Mouse (Mus musculus) testis, adult 2 months (tissue): Measurements from ENCODE around the gene Chmp2a. TPM values are rescaled to one million over a fixed set of nuclear protein-coding genes. Genes with fewer than 3 reads are reported as not detected.

ENCODE experiments used
- H3K27ac ChIP-seq: fragments of 200-500 bp; 2 replicates; pipeline ENCODE4 v1.5.1; 2012; ENCODE audit warnings: low read depth, low read length; ENCODE audit not compliant: control insufficient read depth, insufficient read depth
- H3K27me3 ChIP-seq: fragments of 200-500 bp; 2 replicates; pipeline ENCODE4 v1.6.1; 2012; ENCODE audit warnings: mild to moderate bottlenecking, low read length, moderate library complexity; ENCODE audit not compliant: control insufficient read depth, insufficient read depth
- H3K36me3 ChIP-seq: fragments of 200-500 bp; 2 replicates; pipeline ENCODE4 v1.6.1; 2012; ENCODE audit warnings: mild to moderate bottlenecking, low read length; ENCODE audit not compliant: control insufficient read depth, insufficient read depth
- H3K4me1 ChIP-seq: fragments of 200-500 bp; 2 replicates; pipeline ENCODE4 v1.6.1; 2012; ENCODE audit warnings: low read length; ENCODE audit not compliant: control insufficient read depth, insufficient read depth
- H3K4me3 ChIP-seq: fragments of 200-500 bp; 2 replicates; pipeline ENCODE4 v1.5.1; 2012; ENCODE audit warnings: low read depth, mild to moderate bottlenecking, low read length, moderate library complexity, mixed read lengths; ENCODE audit not compliant: control insufficient read depth
- CTCF ChIP-seq: fragments of 200-500 bp; IDR thresholded peaks from 2 replicates; pipeline ENCODE4 v1.5.1; 2012; ENCODE audit warnings: low read depth, mild to moderate bottlenecking, inconsistent platforms, low read length, moderate library complexity; ENCODE audit not compliant: control insufficient read depth, insufficient read depth, insufficient replicate concordance
- POLR2A ChIP-seq: fragments of 200-500 bp; IDR thresholded peaks from 2 replicates; pipeline ENCODE4 v1.6.1; 2012; ENCODE audit warnings: low read depth, mild to moderate bottlenecking, inconsistent platforms, low read length, moderate library complexity; ENCODE audit not compliant: control insufficient read depth
- polyA plus RNA-seq: library from polyadenylated mRNA; depleted of rRNA; stranded (reverse); fragments of >200 nt; gene quantifications from 2 replicates; pipeline ENCODE4 v1.2.3, GENCODE M21; 2012

The Chmp2a gene
- polyA plus RNA-seq, 1 experiment: 107 TPM

DNA sequence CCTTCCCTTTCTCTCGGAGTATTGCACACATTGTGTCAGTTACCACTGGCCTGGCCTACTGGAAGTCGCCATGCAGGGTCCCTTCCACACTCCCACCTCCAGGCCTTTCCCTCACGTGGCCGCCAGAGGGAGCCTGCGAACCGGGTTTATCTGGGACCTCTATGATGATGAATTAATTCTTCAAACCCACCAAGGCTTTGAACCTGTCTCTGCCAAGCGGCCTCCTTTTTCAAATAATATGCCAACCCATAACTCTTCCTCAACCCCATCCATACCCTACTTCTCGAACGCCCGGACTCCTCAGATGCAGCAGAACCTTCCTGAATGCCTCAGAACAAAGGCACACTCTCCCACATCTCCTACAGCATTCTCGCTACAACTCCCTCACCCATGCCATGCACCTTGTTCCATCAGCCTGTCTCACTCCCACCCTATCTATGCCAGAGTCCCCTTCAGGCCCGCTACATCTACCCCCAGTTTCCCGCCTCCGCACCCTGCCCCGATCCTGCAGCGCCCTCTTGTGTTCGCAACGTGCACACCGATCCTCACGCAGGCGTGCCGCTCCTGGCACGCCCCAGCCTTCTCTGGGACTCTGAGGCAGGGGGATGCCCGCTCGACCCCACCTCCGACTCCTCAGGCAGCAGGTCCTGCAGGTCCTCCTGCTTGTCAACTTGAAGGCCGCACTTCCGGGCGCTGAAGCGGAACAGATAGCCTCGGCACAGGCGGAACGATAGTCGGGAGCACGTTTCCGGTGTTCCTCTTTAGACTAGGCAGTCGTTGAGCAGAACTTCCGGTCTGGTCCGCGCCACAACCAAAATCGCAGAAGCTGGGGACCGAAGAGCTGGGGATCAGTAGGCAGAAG lies 25.2 kb downstream of the Chmp2a start:
- Histone ChIP-seq H3K4me3 (peak overlapping the region; percentile 93), H3K4me1 (peaks cover 11% of the 10 kb centered on the region), H3K27ac (peak overlapping the region; percentile 76), H3K27me3 (no peaks in the 10 kb centered on the region), H3K36me3 (no peaks in the 10 kb centered on the region)
- TF ChIP-seq POLR2A (no peak), CTCF (peak; percentile 83)

DNA sequence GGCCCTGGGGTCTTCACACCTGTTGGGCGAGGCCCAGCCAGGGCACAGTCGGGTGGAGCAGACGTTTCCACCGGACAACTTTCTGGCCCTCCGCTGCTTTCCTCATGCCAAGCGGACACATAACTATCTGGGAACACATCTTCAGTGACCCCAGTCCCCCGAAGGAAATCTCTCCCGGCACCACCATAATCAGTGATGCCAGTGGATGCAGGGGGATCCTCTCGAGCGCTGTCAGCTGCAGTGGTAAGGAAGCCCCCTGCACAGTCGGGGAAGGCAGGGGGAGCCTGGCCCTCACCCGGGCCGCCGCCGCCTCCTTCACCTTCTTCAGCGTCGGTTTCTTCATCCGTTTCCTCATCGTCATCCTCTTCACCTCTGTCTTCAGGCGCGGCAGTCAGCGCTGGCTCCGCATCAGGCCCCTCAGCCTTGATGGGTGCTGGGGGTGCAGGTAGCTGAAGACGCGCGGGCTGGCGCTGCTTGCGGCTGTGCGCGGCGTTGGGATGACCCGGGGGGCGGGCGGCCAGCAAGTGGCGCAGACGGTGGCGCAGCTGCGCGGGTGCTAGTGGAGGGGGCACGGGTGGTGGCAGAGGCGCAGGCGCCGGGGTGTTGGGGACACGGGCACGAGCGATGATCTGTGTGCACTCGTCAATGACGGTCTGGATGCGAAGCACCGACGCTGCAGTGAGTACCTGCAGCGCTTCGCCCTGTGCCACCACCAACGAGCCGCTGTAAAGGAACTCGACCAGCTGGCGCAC lies 27.1 kb downstream of the Chmp2a start:
- no peak for TF ChIP-seq CTCF
- TF ChIP-seq POLR2A: no peak
- Histone ChIP-seq H3K36me3 (no peaks in the 10 kb centered on the region), H3K27me3 (no peaks in the 10 kb centered on the region), H3K4me1 (peaks cover 11% of the 10 kb centered on the region), H3K27ac (no peak overlapping the region), H3K4me3 (no peak overlapping the region)

DNA sequence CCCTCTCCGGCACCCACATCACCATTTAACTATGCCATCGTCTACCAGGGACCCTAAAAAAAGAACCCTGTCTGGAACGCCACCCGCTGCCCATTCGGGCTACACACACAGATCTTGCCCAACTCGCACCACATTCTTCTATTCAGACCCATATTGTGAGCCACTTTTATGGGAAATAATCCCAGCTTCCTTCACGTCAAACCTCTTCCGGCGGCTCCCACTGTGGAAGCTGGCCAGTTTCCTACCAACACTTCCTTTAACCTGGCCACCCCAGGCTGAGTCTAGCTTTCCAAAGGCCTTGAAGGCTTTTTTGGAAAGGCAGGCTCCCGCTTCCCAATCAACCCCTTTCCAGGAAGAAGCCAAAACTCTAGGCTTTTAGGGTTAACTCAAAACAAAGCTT lies 28.1 kb downstream of the Chmp2a start:
- TF ChIP-seq CTCF: no peak
- no peak for TF ChIP-seq POLR2A

DNA sequence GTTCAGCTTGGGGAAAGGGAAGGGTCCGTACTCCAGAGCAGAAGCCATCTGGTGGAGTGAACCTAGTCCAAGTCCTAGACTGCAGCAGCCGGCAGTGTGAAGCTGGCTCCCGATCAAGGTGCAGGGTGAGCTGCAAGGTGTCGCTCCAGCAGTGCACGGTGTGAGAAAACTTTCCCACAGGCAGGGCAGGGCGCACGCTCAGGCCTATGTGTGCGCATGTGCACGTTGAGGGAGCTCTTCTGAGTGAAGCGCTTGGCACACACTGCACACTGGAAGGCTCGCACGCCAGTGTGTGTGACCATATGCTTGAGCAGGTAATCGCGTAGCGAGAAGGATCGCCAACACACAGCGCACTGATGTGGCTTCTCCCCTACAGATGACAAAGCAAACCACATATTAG lies 28.6 kb downstream of the Chmp2a start:
- Histone ChIP-seq H3K27me3 (no peaks in the 10 kb centered on the region), H3K4me3 (no peak overlapping the region), H3K27ac (no peak overlapping the region), H3K36me3 (no peaks in the 10 kb centered on the region), H3K4me1 (peaks cover 11% of the 10 kb centered on the region)
- TF ChIP-seq POLR2A: no peak
- TF ChIP-seq CTCF: no peak

More for the DNA sequence above, 28.1 kb downstream of the Chmp2a start:
- H3K4me3 ChIP-seq: no peak overlapping the region
- H3K4me1 ChIP-seq: peaks cover 11% of the 10 kb centered on the region
- H3K27ac ChIP-seq: no peak overlapping the region
- H3K27me3 ChIP-seq: no peaks in the 10 kb centered on the region
- no peaks in the 10 kb centered on the region for H3K36me3 ChIP-seq

DNA sequence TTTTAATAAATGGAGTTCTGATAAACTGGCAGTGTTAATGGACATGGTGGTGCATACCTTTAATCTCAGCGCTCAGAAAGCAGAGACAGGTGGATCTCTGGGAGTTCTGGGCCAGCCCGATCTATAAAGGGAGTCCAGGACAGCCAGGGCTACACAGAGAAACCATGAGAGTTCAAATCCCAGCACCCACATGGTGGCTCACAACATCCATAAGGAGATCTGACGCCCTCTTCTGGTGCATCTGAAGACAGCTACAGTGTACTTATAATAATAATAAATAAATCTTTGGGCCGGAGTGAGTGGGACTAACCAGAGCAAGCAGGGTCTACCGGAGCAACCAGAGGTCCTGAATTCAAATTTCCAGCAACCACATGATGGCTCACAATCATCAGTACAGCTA lies 31.2 kb downstream of the Chmp2a start:
- TF ChIP-seq POLR2A: no peak
- TF ChIP-seq CTCF: no peak
- Histone ChIP-seq H3K27me3 (no peaks in the 10 kb centered on the region), H3K27ac (no peak overlapping the region), H3K36me3 (no peaks in the 10 kb centered on the region), H3K4me1 (peaks cover 6% of the 10 kb centered on the region), H3K4me3 (no peak overlapping the region)

DNA sequence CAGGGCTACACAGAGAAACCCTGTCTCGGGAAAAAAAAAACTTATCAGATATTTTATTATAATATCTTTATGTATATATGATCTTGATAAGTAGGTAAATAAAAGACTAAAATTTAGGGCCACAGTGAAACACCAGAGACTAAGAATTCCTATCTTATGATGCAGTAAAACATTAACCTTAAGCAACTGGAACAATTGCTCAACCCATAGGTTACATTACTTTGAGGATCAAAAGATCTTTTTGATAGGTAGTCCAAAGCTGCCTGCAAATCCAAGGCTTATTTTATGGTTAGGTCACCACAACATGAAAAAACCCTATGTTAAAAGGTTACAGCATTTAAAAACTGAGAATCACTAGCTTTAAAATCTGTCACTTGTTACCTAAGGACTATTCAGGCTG lies 33.0 kb downstream of the Chmp2a start:
- Histone ChIP-seq H3K36me3 (no peaks in the 10 kb centered on the region), H3K27me3 (no peaks in the 10 kb centered on the region), H3K27ac (no peak overlapping the region), H3K4me1 (no peaks in the 10 kb centered on the region; the same call in none of the 2 replicates), H3K4me3 (no peak overlapping the region)
- TF ChIP-seq POLR2A (no peak), CTCF (no peak)

DNA sequence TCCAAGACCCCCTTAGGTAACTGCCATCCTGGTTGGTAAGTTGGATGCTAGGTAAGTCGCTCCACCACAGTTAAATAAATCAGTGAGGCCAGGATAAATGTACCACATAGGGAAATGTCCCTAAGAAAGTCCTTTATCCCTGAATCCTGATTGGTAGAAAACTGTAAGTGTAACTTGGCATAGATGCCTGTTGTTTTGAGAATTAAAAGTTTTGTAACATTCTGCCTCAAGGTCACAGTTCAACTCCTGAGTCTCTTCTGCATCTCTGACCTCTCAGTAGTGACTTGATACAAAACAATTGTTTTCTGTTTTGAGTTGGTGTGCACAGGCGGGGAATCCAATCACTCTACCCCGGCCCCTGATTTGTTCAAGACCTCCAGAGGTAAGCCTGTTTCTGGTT lies 35.8 kb downstream of the Chmp2a start, which contains the start of gene Trim28:
Gene Trim28, plus strand, starts transcription at position 264 of the 400 bp plus-strand sequence.
- Histone ChIP-seq H3K36me3 (no peaks in the 10 kb centered on the region), H3K27ac (peak within 1 kb of the TSS; percentile 61; the same call in 1 of the 2 replicates), H3K4me1 (no peaks in the 10 kb centered on the region; the same call in none of the 2 replicates), H3K27me3 (no peaks in the 10 kb centered on the region), H3K4me3 (no peak within 1 kb of the TSS)
- TF ChIP-seq CTCF: no peak
- no peak for TF ChIP-seq POLR2A
